Mouse (Mus musculus) hindbrain, postnatal 0 days (tissue): ENCODE data around the gene Scarb1. TPM values are rescaled to one million over a fixed set of nuclear protein-coding genes. Genes with fewer than 3 reads are reported as not detected.
A peak's percentile ranks its signal among the peaks of the same experiment; 100 is the strongest.

Source experiments
- ATAC-seq: fragments of 200-750 bp; cut with Nextera tagmentation; 2 replicates; pipeline ENCODE4 v1.8.0; 2017; ENCODE audit warnings: mild to moderate bottlenecking, moderate TSS enrichment, moderate library complexity
- DNase-seq: peaks from one replicate; pipeline ENCODE4 v3.0.0-alpha.2; 2015; ENCODE audit warnings: low spot score
- H3K27ac ChIP-seq: fragments of 300-500 bp; sonication (generic); 2 replicates; pipeline ENCODE4 v1.5.1; 2014; ENCODE audit warnings: mild to moderate bottlenecking
- H3K27me3 ChIP-seq: fragments of 300-500 bp; sonication (generic); 2 replicates; pipeline ENCODE4 v1.6.1; 2014; ENCODE audit warnings: low read length, mixed read lengths; ENCODE audit not compliant: insufficient read depth
- H3K36me3 ChIP-seq: fragments of 300-500 bp; sonication (generic); 2 replicates; pipeline ENCODE4 v1.6.1; 2014; ENCODE audit warnings: low read length, mixed read lengths; ENCODE audit not compliant: insufficient read depth
- H3K4me1 ChIP-seq: fragments of 300-500 bp; sonication (generic); 2 replicates; pipeline ENCODE4 v1.6.1; 2014; ENCODE audit warnings: antibody characterized with exemption, low read length, mixed read lengths; ENCODE audit not compliant: insufficient read depth
- H3K4me2 ChIP-seq: fragments of 300-500 bp; sonication (generic); 2 replicates; pipeline ENCODE4 v1.6.1; 2014; ENCODE audit warnings: low read depth, mild to moderate bottlenecking, low read length, moderate library complexity, mixed read lengths
- H3K4me3 ChIP-seq: fragments of 300-500 bp; sonication (generic); 2 replicates; pipeline ENCODE4 v1.5.1; 2014; ENCODE audit warnings: low read length
- H3K9ac ChIP-seq: fragments of 300-500 bp; sonication (generic); replicated peaks from 2 replicates; pipeline ENCODE4 v1.6.1; 2014; ENCODE audit warnings: mild to moderate bottlenecking, low read length, moderate library complexity, mixed read lengths
- H3K9me3 ChIP-seq: fragments of 300-500 bp; sonication (generic); 2 replicates; pipeline ENCODE4 v1.6.1; 2016; ENCODE audit warnings: low read length, mixed read lengths
- CTCF ChIP-seq: IDR thresholded peaks from 2 replicates; pipeline ENCODE4 v1.5.1; 2016; ENCODE audit warnings: antibody characterized with exemption, control low read depth, low read depth
- WGBS: fragments of 180-500 bp; shearing (Covaris S2); extraction: QIAGEN DNeasy Blood & Tissue Kit; methylation state at CpG from one replicate; pipeline ENCODE4 v1.1.7; 2014; 5-methylcytosine and 5-hydroxymethylcytosine counted together
- polyA plus RNA-seq: library from polyadenylated mRNA; unstranded; fragments of >200 nt; fragmentation: Nextera tagmentation; extraction: Ambion mirVana; gene quantifications from 2 replicates; pipeline ENCODE4 v1.2.1, GENCODE M21; 2015
- total RNA-seq: library from RNA; depleted of rRNA; stranded (reverse); fragments of >200 nt; gene quantifications from 2 replicates; pipeline ENCODE4 v1.2.3, GENCODE M21; 2014

The Scarb1 gene
- total and polyA plus RNA-seq, 2 experiments from 2014 or later, result 56.1 to 70.3 TPM

DNA sequence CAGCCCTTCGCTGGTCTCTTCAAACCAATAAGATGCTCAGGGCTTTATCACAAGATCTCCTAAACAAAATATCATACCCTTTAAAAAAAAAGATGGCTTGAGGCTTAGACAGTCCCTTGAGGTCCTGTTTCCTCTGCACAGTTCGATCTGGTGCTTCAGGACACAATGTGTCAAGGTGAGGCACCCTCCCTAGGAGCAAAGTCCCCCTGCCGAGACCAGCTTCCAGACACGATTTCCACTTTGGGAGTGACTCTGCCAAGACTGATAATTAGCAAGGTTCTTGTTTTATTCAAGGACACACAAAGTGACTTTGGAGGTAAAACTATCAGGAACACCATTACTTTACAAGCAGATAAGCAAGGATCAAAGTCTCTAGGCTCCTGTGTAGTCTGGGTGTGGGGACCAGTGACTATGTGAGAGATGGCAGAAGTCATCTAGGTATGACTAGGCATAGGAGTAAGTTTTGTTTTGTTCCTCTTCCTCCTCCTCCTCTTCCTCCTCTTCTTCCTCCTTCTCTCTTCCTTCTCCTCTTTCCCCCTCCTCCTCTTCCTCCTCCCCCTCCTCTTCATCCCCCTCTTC, 24.0 kb upstream of the Scarb1 start:
- WGBS, result 70% methylated on average over 4 of the region's 4 CpGs
- Histone ChIP-seq H3K36me3 (no peaks in the 10 kb centered on the region), H3K27ac (no peak overlapping the region), H3K9ac (no peak overlapping the region), H3K27me3 (no peaks in the 10 kb centered on the region), H3K4me1 (no peaks in the 10 kb centered on the region), H3K4me3 (no peak overlapping the region), H3K9me3 (no peaks in the 10 kb centered on the region), H3K4me2 (no peak overlapping the region)
- ATAC-seq, result no peak
- no peak for TF ChIP-seq CTCF
- DNase-seq, result no peak

DNA sequence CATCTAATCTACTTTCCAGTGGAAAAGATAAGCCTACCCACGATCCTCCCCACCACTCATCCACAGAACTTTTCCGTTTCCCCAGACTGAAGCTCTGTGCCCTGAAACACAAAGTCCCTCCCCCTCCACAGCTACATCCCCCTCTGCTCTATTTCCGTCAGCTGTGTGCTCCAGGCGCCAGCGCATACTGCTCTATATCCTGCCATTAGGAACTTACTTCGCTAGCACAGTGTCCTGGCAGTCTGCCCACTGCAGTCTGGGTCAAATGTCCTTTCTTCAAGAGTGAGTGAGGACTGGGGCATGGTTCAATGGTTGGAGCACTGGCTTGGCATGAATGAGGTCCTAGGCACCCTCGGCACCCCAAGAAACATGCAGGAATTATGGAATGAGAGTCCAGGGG, 23.0 kb upstream of the Scarb1 start:
- no peak for TF ChIP-seq CTCF
- DNase-seq (no peak), ATAC-seq (no peak)
- H3K36me3 ChIP-seq, result no peaks in the 10 kb centered on the region
- no peaks in the 10 kb centered on the region for H3K27me3 ChIP-seq
- no peaks in the 10 kb centered on the region for H3K4me1 ChIP-seq
- H3K27ac ChIP-seq, result no peak overlapping the region
- H3K9ac ChIP-seq, result no peak overlapping the region
- no peak overlapping the region for H3K4me3 ChIP-seq
- WGBS, result 70% methylated on average over 7 of the region's 7 CpGs
- no peaks in the 10 kb centered on the region for H3K9me3 ChIP-seq
- no peak overlapping the region for H3K4me2 ChIP-seq

DNA sequence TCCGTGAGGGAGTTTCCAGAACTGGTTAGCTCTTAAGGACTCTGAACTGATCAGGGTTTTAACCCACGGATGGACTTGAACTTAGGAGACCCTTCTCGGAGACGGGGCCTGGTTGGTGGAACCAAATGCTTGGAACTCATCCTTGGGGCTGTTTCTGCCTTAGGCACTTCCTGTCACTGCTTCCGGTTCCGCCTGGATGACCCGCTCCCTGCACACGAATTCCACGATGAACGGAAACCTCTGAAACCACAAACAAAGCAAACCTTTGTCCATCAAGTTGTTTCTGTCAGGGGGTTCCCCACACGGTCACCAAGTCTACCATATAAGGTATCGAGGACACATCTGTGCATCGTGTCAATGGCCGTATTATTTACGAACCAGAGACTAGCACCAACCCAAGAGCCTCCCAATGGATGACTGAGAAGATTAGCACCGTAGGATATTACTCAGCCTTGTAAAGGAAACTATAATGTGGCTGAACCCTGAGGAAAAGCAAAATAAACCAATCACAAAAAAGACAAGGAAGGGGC, 20.2 kb upstream of the Scarb1 start:
- no peaks in the 10 kb centered on the region for H3K4me1 ChIP-seq
- DNase-seq, result no peak
- H3K9ac ChIP-seq, result no peak overlapping the region
- H3K4me2 ChIP-seq, result no peak overlapping the region
- no peak for ATAC-seq
- H3K27me3 ChIP-seq, result no peaks in the 10 kb centered on the region
- no peaks in the 10 kb centered on the region for H3K36me3 ChIP-seq
- no peak for TF ChIP-seq CTCF
- WGBS, result 76% methylated on average over 16 of the region's 16 CpGs
- no peak overlapping the region for H3K4me3 ChIP-seq
- H3K27ac ChIP-seq, result no peak overlapping the region
- no peaks in the 10 kb centered on the region for H3K9me3 ChIP-seq

DNA sequence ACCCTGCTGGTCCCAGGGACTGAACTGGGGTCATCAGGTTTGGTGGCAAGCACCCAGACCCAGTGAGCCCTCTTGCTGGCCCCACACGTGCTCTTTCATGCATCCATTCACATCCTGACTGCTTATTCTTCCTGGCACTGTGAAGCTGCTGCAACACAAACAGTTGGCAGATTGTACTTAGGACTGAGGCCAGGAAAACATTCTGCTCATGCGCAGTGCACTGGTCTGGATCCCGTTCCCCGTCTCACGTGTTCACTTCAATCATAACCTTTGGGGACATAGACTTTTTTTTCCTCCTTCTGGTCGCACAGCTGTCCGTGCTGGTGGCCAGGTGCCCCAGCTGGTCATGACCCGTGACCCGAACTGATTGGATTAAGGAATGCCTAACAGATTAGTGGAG, 19.7 kb upstream of the Scarb1 start:
- Histone ChIP-seq H3K27me3 (no peaks in the 10 kb centered on the region), H3K27ac (no peak overlapping the region), H3K4me2 (no peak overlapping the region), H3K9me3 (no peaks in the 10 kb centered on the region), H3K36me3 (no peaks in the 10 kb centered on the region), H3K4me3 (no peak overlapping the region), H3K4me1 (no peaks in the 10 kb centered on the region), H3K9ac (no peak overlapping the region)
- WGBS, result 45% methylated on average over 9 of the region's 9 CpGs
- DNase-seq, result peak; percentile 72
- ATAC-seq, result peak; percentile 59; the same call in 1 of the 2 replicates
- no peak for TF ChIP-seq CTCF

DNA sequence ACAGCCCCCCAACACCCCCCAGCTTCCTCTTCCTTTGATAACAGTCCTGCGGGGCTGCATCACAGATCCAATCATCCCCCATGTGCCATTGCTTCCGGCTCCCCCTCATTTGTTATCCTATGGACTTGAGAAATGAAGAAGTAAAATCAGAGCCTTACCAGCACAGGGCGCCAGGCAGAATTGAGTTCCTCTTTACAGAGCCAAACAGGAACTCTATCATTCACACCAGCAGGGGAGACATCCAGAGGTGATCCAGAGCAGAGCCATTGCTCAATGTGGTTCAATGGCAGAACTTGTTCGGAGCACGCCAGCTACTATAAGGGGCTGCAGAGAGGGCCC, 17.3 kb upstream of the Scarb1 start:
- Histone ChIP-seq H3K36me3 (no peaks in the 10 kb centered on the region), H3K9ac (no peak overlapping the region), H3K27me3 (no peaks in the 10 kb centered on the region), H3K4me1 (no peaks in the 10 kb centered on the region; the same call in 1 of the 2 replicates), H3K4me3 (no peak overlapping the region), H3K27ac (no peak overlapping the region), H3K9me3 (no peaks in the 10 kb centered on the region), H3K4me2 (no peak overlapping the region)
- no peak for ATAC-seq
- no peak for DNase-seq
- no peak for TF ChIP-seq CTCF
- WGBS, result 81% methylated on average over 5 of the region's 5 CpGs

DNA sequence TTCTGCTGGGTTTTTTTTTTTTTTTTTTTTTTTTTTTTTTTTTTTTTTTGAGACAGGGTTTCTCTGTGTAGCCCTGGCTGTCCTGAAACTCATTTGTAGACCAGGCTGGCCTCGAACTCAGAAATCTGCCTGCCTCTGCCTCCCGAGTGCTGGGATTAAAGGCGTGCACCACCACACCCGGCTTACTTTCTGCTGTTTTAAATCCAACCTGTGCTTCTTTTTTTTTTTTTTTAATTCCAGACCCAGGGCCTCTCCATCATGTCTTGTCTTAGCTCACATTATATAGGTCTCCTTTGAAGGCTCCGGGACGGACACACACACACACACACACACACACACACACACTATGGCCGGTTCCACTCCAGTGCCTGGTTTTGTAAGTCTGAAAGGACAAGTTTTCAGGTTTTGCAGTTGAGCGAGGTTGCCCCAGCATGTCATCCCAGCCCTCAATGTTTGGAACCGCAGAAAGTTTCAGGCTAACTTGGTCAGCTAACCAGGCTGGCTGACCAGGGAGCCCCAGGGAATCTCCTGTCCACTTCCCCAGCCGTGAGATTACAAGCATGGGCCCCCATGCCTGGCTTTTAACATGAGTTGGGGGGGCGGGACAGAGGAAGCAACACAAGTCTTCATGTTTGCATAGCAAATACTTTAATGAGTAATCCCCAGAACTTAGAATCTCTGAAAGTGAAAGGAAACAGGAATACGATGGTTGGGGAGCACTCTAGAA, 16.8 kb upstream of the Scarb1 start:
- ATAC-seq, result no peak
- no peak overlapping the region for H3K4me3 ChIP-seq
- WGBS, result 80% methylated on average over 12 of the region's 12 CpGs

DNA sequence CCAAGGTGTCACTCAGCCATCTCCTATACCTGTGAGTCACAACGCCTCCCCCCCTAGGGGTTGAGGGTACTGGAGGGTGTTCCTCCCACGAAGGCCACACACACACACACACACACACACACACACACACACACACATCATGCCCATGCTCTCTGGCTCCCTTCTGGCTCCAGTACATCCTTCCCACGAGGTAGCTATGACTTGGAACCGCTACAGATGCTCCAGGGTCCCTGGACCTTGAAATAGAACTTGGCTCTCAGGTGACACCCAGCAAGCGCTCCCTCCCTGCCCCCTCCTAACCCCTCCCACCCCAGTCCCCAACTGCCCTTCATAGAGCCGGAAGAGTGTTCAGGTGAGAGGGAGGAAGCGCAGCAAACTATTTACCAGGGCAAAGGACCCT, 14.8 kb upstream of the Scarb1 start:
- no peak for DNase-seq
- H3K36me3 ChIP-seq, result no peaks in the 10 kb centered on the region
- peak overlapping the region; percentile 41; the same call in 1 of the 2 replicates for H3K27ac ChIP-seq
- no peak for TF ChIP-seq CTCF
- H3K4me1 ChIP-seq, result no peaks in the 10 kb centered on the region; the same call in 1 of the 2 replicates
- WGBS, result 71% methylated on average over 7 of the region's 7 CpGs
- no peaks in the 10 kb centered on the region for H3K27me3 ChIP-seq
- no peak overlapping the region for H3K4me3 ChIP-seq
- H3K9me3 ChIP-seq, result no peaks in the 10 kb centered on the region
- no peak overlapping the region for H3K9ac ChIP-seq
- H3K4me2 ChIP-seq, result no peak overlapping the region
- ATAC-seq, result 0 out of 2 replicates have a peak, but pooled peaks have one; percentile 18

More for the DNA sequence above, 16.8 kb upstream of the Scarb1 start:
- Histone ChIP-seq H3K27me3 (no peaks in the 10 kb centered on the region), H3K9me3 (no peaks in the 10 kb centered on the region), H3K27ac (no peak overlapping the region), H3K36me3 (no peaks in the 10 kb centered on the region), H3K4me2 (no peak overlapping the region), H3K9ac (no peak overlapping the region), H3K4me1 (no peaks in the 10 kb centered on the region; the same call in 1 of the 2 replicates)
- TF ChIP-seq CTCF, result no peak
- no peak for DNase-seq
